Mouse (Mus musculus) adrenal gland, postnatal 4 days (tissue): ENCODE measurements around the gene Ube2d2b. TPM values are rescaled to one million over a fixed set of nuclear protein-coding genes. Genes with fewer than 3 reads are reported as not detected.
A peak's percentile ranks its signal among the peaks of the same experiment; 100 is the strongest.

Experiments
- DNase-seq, 2 experiments: peaks; one replicate each; pipeline ENCODE4 v3.0.0; 2021 to 2022; ENCODE audit warnings: low spot score in 2 of 2, mixed read lengths in 2 of 2
- long read RNA-seq, 2 experiments: library from polyadenylated mRNA; stranded (forward); transcript quantifications; one replicate each; pipeline ENCODE4 v2.0.0; 2021
- total RNA-seq, 2 experiments: library from RNA; stranded (reverse); gene quantifications; 2 replicates each; pipeline ENCODE4 v1.2.3; 2021

Gene Ube2d2b
- not detected for total RNA-seq
- long read RNA-seq, experiment 1: 0 reads
- long read RNA-seq, experiment 2: 0 reads

DNA sequence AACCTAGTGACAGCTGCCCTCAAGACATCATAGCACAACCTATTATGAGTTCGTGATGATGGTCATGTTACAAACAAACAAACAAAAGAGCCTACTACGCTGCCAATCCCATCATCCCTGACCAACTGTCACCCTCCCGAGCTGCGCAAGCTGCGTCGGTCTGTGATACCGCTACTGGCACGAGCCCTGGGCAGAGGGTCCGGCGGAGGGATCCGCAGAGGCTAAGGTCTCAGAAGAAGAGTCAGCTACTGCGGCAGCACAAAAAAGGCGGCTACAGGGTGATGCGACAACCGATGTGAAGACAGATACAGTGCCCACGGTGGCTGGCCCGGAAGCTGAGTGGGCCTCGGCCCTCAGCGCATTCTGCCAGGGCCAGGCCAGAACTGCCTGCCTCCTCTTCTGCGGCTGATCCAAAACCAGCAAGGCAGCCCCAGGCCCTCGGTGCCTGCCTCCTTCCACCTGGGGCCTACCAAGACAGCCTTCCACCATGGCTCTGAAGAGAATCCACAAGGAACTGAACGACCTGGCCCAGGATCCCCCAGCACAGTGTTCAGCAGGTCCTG lies at the start of gene Ube2d2b:
Gene Ube2d2b (plus strand): TSS at position 102 of the 563 bp plus-strand sequence.
- no peak for DNase-seq

DNA sequence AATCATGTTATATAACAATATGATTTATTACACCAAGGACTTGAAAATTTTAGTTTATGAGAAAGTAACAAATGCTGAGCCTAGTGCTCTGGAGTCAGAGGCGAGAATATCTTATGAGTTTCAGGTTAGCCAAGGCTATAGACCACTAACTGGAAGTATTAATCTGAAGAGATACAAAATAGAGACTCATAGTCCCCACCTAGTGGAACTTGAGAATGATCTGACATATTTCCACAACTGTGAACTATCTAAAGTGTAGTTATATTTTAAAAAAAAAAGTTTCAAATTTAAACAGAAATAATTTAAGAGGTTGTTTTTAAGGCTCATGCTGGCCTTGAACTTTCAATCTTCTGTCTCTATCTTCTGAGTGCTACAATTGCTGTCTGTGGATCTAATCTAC lies 47.5 kb upstream of the Ube2d2b start:
- no peak for DNase-seq

DNA sequence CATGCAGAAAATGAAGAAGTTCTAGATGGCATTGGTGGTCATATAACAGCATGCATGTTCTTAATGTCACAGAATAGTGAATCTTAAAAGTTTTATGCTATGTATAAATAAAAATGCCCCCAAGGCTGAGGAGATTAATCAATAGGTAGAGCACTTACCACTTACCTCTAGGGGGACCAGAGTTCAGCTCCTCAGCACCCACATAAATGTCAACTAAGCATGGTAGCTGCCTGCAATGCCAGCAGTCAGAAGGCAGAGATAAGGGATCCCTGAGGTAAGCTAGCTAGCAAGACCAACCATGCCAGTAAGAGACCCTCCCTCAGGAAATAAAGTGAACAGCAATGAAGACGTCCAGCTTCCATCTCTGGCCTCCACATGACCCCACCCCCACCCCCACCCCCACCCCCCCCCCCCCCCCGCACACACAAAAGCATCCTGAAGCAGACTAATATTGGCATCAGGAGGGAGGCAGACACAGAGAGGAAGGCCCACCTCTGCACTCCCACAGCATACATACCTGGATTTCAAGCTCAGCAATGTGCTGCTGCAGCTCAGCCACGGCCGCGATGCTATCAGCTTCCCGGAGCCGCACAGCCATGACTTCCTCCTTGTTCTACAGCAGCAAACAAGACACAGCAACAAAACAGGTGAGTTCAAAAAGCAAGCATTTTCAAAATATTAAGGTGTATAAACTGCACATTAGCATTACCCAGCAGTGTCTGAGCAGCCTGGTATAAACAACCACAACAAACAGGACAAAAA lies 42.0 kb upstream of the Ube2d2b start:
- no peak for DNase-seq

DNA sequence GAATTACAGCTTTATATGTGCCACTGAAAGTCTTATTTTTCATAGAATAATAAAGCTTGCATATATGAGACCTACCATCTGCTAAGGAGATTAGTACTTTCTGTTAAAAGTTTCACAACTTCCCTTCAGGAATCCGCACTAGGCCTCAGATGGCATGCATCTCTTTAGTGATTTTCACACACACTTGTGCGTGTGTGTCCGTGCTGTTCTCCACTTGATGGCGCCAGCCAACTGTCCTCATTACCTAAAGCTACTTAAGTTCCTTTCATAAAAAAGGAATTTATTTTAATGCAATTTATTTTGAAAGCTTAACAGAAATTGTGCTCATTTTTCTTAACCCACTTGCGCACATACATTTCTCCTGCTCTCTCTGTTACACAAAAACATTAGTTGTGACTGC lies 40.4 kb upstream of the Ube2d2b start:
- DNase-seq: no peak

DNA sequence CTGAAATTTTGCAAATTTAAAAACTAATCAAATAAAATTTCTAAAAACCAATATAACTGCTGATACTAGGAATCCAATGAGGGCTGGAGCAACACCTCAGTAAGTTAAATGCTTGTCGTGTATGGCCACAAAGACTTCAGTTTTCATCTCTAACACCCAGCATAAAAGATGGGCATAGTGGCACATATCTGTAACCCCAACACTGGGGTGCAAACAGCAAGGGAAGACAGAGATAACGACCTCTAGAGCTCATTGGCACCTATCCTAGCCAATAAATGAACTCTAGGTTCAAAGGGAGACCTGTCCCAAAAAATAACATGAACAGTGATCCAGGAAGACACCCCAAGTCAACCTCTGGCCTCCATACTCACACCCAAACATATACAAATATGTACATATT lies 37.9 kb upstream of the Ube2d2b start:
- DNase-seq: no peak

DNA sequence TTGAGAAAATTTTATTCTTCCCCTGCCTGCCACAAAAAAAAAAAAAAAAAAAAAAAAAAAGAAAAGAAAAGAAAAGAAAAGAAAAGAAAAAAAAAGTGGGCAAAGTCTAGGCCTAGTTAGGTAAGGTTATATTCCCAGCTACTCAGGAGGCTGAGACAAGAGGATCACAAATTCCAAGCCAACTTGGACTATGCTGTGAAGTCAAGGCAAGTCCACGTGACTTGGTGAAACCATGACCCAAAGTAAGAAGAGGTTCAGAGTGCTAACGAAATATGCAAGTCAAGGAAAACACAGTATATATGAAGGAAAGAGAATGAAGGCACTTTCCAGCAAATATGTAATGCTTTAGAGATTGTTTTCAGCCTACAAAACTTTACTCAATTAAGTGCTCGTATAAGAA lies 37.4 kb upstream of the Ube2d2b start:
- no peak for DNase-seq

DNA sequence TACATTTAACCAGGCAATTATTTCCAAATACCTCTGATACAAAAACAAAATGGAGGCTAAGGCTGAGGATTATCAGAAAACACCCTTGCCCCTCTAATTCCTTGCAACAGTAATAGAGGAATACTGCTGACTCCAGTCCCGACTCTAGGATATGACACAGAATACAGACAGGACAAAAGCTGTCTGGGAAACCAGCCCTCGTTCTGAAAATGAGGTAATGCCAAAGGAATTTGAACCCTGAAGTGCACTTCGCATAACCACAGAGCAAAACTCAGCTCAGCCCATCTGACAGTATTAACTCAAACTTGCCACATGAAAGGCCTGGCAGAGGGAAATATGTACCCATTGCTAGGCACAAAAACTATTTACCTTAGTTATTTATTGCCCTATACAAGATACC lies 36.6 kb upstream of the Ube2d2b start:
- DNase-seq: no peak

DNA sequence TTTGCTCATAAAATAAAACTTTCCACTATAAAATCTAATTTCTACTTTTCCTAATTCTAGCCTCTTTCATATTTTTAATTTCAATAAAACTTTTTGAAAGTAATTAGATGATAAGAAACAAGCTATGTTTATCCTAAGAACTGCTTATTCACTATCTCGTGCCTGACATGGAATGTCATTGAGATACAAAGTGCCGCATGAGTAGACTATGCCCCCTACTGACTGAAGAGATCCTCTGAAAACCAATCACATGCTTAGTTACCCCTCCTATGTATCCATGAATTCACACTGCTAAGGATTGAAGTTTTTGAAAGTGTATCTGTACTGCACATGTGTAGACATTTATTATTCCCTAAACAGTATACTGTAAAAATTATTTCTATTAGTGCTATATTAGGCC lies 36.0 kb upstream of the Ube2d2b start:
- no peak for DNase-seq

DNA sequence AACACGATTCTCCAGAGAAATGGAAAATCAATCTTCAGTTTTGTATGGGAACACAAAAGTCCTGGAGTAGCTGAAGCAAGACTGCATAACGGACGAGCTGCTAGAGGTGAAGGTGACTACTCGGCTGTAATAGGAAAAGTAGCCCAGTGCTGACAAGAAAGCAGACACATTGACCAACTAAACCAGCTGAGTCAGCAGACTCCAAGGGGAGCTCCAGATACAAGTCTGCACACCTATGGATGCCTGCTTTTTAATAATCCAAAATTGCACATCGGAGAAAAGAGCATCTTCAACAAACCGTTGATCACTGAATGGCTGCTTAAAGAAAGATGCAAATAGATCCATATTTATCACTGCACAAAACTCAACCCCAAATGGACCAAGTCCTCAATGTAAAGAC lies 31.6 kb upstream of the Ube2d2b start:
- no peak for DNase-seq

DNA sequence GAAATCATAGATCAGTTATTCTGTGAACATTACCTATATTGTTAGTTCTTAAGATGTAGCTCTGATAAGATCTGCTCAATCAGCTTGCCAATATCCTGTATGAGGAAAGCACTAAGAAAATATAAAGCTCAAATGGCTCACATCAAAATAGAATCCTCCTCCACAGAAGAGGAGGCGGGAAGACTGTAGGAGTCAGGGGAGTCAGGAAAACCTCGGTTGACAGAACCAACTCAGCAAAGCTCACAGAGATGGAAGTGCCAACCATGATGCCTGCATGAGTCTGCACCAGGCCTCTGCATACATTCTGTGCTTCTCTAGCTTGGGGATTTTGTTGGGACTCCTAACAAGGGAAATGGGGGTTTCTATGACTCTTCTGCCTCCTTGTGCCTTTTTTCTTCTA lies 28.7 kb upstream of the Ube2d2b start:
- DNase-seq: no peak

DNA sequence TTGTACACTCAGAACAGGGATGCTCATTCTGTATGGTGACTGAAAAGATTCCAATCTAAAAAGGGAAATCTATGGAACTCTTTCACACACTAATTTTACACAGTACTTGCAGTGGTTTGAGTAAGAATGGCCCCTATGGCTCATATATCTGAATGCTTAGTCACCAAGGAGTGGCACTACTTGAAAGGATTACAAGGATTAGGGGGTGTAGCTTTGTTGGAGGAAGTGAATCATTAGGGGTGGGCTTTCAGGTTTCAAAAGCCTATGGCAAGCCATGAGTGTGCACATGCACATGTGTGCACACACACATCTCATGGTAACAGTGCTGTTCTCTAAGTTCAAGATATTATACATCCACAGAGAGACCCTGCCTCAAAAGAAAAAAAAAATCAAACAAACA lies 27.3 kb upstream of the Ube2d2b start:
- DNase-seq: no peak

DNA sequence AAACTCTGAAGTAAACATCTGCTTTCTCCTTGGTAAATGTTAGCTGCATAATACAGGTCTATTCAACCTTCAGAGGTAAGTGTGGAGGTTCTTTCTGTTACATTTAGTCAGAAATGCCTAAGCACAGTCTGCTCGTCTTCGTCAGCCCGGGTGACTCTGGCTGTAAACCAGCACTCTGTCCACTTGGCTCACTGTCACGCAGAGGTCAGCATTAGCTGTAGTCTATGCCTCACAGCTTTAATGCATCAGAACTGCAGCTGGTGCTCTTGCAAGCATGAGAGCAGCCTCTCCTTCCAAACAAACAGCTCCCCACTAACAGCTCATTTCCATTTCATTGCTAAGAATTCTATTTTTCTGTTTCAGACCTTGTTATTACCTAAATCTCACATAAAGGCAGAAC lies 22.4 kb upstream of the Ube2d2b start:
- no peak for DNase-seq

DNA sequence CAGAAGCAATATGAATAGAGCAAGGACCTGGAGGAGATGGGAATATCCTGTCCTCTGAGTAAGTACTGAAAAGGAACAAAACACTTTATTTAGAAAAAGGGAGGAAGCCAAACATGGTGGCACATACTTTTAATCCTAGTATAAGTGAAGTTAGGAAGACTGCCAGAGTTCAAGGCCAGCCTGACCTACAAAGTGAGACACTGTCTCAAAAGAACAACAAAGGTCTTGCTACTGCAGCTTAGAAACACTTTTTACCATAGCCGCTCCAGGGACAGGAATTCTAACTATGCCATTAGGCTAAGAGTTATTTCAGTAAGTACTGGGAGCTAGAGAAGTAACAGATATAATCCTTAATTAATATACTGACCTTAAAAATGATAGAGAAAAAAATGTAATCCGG lies 15.2 kb upstream of the Ube2d2b start:
- no peak for DNase-seq

DNA sequence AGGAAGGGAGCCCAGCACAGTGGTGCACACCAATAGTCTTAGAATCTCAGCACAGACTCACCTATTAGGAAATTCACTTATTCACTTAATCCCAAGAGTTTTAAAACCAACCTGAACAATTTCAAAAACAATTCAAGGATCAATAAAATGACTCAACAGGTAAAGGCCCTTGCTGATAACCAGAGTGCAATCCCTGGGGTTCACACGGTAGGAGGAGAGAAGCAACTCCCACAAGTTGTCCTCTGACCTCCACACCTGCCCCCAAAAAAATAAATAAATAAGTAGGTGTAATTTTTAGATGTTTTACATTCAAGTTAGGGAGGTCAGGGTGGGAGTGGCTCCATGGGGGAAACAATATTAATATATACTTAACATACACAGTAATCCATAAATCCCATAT lies 7.4 kb upstream of the Ube2d2b start:
- DNase-seq: no peak

DNA sequence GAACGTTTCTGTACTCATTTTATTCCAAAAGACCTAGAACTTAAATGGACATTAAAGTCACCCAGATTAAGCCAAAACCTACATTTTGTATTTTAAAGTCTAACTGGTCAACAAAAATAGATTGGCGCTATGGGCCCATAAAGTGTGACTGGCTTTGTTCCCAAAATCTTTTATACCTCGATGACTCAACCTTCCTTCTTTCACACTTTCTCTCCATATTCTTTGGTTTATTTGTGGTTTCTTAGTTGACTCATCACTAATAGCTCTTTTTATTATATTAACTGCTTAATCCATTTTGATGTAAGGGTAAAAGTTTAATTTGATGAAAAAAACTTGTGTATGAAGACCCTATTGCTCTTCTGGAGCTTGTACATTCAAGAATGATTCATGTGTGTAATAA lies 1.5 kb downstream of the Ube2d2b start:
- DNase-seq: no peak

DNA sequence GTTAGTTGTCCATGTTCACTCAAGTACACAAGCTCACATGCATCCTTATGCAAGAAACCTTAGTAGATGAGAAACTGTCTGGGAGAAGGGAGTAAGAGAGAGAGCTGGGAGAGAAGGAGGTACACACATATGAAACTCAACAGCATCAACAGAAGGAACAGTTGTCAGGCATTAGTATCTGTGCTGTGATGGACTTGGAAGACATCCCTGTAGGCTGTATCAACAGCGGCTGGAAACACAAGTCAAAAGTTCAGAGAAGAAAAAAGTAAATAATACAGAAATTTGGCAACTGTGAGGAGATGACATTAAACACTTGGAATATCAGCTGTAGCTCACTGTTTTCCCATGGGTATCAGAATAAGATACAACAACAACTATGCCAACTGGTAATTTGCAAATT lies 4.4 kb downstream of the Ube2d2b start:
- no peak for DNase-seq

DNA sequence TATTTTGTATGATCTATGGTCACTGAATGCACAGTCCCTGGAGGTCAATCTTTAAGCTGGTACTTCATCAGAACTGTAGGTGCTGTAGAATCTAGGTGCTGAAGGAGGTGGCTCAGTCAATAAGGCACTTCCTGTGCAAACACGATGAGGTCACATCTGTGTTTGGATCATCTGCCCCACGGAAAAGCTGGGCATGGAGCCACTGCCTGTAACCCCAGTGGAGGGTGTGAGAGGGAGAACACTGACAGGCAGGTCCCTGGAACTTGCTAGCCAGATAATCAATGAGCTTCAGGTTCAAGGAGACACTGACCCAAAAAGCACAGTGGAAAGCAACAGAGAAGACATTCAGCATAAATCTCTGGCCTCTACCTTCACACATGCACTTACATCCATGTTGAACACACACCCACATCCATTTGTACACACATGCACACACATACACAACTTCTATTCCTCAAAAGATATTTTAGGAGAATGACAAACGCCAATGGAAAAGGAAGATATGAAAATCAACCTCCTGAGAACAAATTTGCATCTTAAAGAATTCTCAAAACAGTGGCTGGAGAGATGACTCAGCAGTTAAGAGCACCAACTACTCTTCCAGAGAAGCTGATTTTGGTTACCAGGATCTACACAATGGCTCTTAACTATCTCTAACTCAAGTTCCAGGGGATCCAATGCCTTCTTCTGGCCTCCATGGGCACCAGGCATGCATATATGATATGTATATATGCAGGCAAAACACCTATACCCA lies 9.2 kb downstream of the Ube2d2b start:
- DNase-seq: peak in 1 of 2 experiments; percentile 8

DNA sequence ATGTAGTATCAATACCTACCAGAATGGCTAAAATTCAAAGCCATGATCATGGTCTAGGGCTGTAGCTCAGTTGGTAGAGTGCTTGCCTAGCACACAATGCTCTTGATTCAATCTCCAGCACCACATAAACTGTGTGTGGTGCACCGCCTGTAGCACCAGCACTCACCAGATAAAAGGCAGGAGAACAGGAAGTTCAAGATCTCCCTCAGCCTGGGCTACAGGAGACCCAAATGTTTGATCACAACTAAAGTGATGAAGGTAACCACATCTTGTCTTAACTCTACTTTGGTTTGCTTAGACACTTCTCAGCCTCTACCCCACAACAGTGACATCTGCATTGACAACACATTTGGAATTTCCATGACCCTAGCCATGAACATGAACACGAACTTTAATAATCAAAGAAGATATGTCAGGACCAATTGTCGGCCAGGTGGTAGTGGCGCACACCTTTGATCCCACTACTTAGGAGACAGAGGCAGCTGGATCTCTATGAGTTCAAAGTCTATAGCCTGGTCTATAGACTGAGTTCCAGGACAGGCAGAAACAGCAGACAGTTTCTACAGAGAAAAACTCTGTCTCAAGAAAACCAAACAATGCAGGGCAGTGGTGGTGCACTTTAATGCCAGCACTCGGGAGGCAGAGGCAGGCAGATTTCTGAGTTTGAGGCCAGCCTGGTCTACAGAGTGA lies 10.8 kb downstream of the Ube2d2b start:
- no peak for DNase-seq

DNA sequence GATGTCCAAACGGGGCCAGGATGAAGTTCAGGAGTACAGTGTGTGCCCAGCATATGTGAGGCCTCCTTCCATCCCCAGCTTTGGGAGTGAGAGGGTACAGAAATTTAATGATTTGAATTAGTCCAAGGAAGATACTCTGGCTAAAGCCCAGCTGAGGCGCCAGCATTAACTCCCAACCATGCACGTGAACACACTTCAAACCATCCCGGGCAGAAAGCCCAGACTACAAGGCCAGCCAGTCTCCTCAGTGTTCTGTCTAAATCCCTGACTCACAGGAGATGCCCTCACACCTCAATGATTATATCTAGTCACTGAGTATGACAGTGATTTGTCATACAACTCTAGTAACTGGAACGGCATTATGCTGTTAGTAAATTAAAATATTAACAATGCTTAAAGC lies 17.4 kb downstream of the Ube2d2b start:
- peak in 1 of 2 experiments; percentile 26 for DNase-seq

DNA sequence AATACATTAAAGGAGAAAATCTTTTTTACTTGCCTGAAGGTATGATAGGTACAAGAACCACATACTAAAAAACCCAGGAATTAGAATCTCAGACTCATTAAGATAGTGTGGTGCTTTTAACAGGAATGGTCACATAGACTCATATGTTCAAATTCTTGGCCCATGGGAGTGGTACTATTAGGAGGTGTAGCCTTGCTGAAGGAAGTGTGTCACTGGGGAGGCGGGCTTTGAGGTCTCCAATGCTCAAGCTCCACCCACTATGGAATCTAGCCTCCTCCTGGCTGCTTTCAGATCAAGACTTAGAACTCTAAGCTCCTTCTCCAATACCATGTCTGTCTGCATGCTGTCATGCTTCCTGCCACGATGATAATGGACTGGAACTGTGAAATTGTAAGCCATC lies 17.9 kb downstream of the Ube2d2b start:
- no peak for DNase-seq

DNA sequence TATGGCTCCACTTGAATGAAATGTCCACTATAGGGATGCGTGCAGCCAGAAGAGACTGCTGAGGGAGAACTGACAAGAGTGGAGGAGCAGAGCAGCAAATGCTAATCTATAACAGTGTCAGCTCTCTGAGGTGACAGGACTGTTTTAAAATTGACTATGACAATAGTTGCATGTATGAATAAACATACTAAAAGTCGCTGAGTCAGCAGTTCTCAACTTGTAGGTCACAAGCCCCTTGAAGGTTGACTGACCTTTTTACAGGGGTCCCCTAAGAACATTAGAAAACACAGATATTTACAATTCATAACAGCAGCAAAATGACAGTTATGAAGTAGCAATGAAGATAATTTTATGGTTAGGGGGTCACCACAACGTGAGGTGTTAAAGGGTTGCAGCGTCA lies 19.1 kb downstream of the Ube2d2b start:
- no peak for DNase-seq

DNA sequence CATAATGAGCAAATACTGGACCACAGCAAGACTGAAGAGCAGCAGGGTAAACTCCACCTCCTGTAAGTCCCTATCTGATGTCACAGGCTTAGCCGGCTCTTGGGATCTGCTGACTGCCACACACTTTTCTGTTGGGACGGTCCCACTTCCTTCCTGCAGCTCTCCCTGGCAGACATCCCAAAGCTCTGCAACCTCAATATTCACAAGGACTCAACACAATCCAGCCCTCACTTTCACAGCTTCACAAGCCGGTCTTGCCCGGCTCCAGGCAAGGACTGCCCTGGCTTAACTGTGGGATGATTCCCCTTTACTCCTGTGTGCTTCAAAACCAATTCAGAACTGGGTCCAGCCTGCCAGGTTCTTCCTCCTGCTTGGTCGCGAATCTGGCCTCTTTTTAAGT lies 23.9 kb downstream of the Ube2d2b start:
- DNase-seq: no peak
